Mouse (Mus musculus) liver, adult 2 months (tissue): ENCODE results near the gene Sox15. TPM values are rescaled to one million over a fixed set of nuclear protein-coding genes. Genes with fewer than 3 reads are reported as not detected.
A peak's percentile ranks its signal among the peaks of the same experiment; 100 is the strongest.

ENCODE experiments used
- DNase-seq: peaks from one replicate; pipeline ENCODE4 v3.0.0-alpha.2; 2011; ENCODE audit warnings: low read depth, low spot score; ENCODE audit errors: extremely low read depth
- H3K27ac ChIP-seq: fragments of 200-500 bp; replicated peaks from 2 replicates; pipeline ENCODE4 v1.5.1; 2012; ENCODE audit warnings: low read depth, mild to moderate bottlenecking, control low read depth, inconsistent platforms, low read length; ENCODE audit not compliant: insufficient read depth
- H3K27me3 ChIP-seq: fragments of 200-500 bp; 2 replicates; pipeline ENCODE4 v1.6.1; 2012; ENCODE audit warnings: mild to moderate bottlenecking, moderate library complexity, low read length, inconsistent platforms; ENCODE audit not compliant: control insufficient read depth, insufficient read depth
- H3K36me3 ChIP-seq: fragments of 200-500 bp; 2 replicates; pipeline ENCODE4 v1.6.1; 2012; ENCODE audit warnings: low read length, inconsistent platforms; ENCODE audit not compliant: control insufficient read depth, insufficient read depth
- H3K4me1 ChIP-seq: fragments of 200-500 bp; 2 replicates; pipeline ENCODE4 v1.6.1; 2011; ENCODE audit warnings: low read length; ENCODE audit not compliant: control insufficient read depth, insufficient read depth
- H3K4me3 ChIP-seq: fragments of 200-500 bp; 2 replicates; pipeline ENCODE4 v1.5.1; 2011; ENCODE audit warnings: low read depth, mild to moderate bottlenecking, control low read depth, low read length, moderate library complexity; ENCODE audit not compliant: insufficient read depth
- H3K79me2 ChIP-seq: fragments of 200-500 bp; 2 replicates; pipeline ENCODE4 v1.6.1; 2012; ENCODE audit warnings: inconsistent platforms, mild to moderate bottlenecking, low read length, moderate library complexity; ENCODE audit not compliant: control insufficient read depth, insufficient read depth
- H3K9ac ChIP-seq: fragments of 200-500 bp; 2 replicates; pipeline ENCODE4 v1.6.1; 2012; ENCODE audit warnings: low read depth, mild to moderate bottlenecking, control low read depth, inconsistent platforms, low read length
- CTCF ChIP-seq: fragments of 200-500 bp; IDR thresholded peaks from 2 replicates; pipeline ENCODE4 v1.5.1; 2011; ENCODE audit warnings: low read depth, low read length, control low read depth
- POLR2A ChIP-seq: fragments of 200-500 bp; IDR thresholded peaks from 2 replicates; pipeline ENCODE4 v1.6.1; 2011; ENCODE audit warnings: low read length, control low read depth; ENCODE audit not compliant: insufficient read depth; ENCODE audit errors: extremely low read depth
- WGBS: fragments of 180-500 bp; shearing (Covaris S2); methylation state at CpG from one replicate; pipeline ENCODE4 v1.1.7; 2018; 5-methylcytosine and 5-hydroxymethylcytosine counted together
- polyA plus RNA-seq: library from polyadenylated mRNA; depleted of rRNA; stranded (reverse); fragments of >200 nt; gene quantifications from 2 replicates; pipeline ENCODE4 v1.2.3, GENCODE M21; 2012
- total RNA-seq: library from RNA; depleted of rRNA; stranded (reverse); fragments of >200 nt; gene quantifications from 2 replicates; pipeline ENCODE4 v1.2.3, GENCODE M21; 2014

Sox15 gene
- total and polyA plus RNA-seq, 2 experiments = 0.21 TPM; not detected in 1

- Histone ChIP-seq H3K4me1 (peaks cover 9% of the 10 kb centered on the region), H3K27me3 (no peaks in the 10 kb centered on the region), H3K9ac (peak within 1 kb of the TSS; percentile 99), H3K4me3 (peak within 1 kb of the TSS; percentile 98), H3K79me2 (peaks cover 13% of the 10 kb centered on the region; the same call in 1 of the 2 replicates), H3K27ac (peak within 1 kb of the TSS; percentile 95), H3K36me3 (peaks cover 55% of the 10 kb centered on the region)
- under 1% methylated on average over 36 of the region's 36 CpGs for WGBS
- peak; percentile 99 for DNase-seq
- TF ChIP-seq POLR2A = peak; percentile 90; the same call in 1 of the 2 replicates
- no peak for TF ChIP-seq CTCF
These were observed 17.1 kb downstream of the Sox15 start, which contains the start of gene Eif4a1 for GRCm38 (mm10) chr11:69672211-69672706. Eif4a1 (minus strand) TSS chr11:69672423.

- Histone ChIP-seq H3K27me3 (no peaks in the 10 kb centered on the region), H3K4me1 (peaks cover 2% of the 10 kb centered on the region), H3K9ac (no peak overlapping the region), H3K36me3 (peaks cover 26% of the 10 kb centered on the region), H3K79me2 (peaks cover 14% of the 10 kb centered on the region; the same call in 1 of the 2 replicates), H3K4me3 (no peak overlapping the region), H3K27ac (no peak overlapping the region)
- 89% methylated on average over 2 of the region's 2 CpGs for WGBS
- no peak for DNase-seq
- TF ChIP-seq POLR2A = no peak
- TF ChIP-seq CTCF = no peak
These were observed 24.0 kb downstream of the Sox15 start for GRCm38 (mm10) chr11:69679144-69679543.

GRCm38 (mm10) chr11:69680136-69680855, 25.2 kb downstream of the Sox15 start:
- H3K4me3 ChIP-seq = no peak overlapping the region
- H3K9ac ChIP-seq = no peak overlapping the region

GRCm38 (mm10) chr11:69681314-69682208, 26.4 kb downstream of the Sox15 start, which contains the start of gene Senp3:
Senp3 (minus strand) TSS chr11:69682084.
- peak within 1 kb of the TSS; percentile 78 for H3K4me3 ChIP-seq
- H3K4me1 ChIP-seq = peaks cover 11% of the 10 kb centered on the region
- DNase-seq = peak; percentile 85
- H3K27ac ChIP-seq = peak within 1 kb of the TSS; percentile 94
- TF ChIP-seq CTCF = no peak
- TF ChIP-seq POLR2A = peak; percentile 86
- under 1% methylated on average over 78 of the region's 80 CpGs for WGBS
- peaks cover 11% of the 10 kb centered on the region; the same call in 1 of the 2 replicates for H3K79me2 ChIP-seq
- H3K9ac ChIP-seq = peak within 1 kb of the TSS; percentile 84
- H3K36me3 ChIP-seq = peaks cover 15% of the 10 kb centered on the region
- H3K27me3 ChIP-seq = no peaks in the 10 kb centered on the region

More at GRCm38 (mm10) chr11:69680136-69680855, 25.2 kb downstream of the Sox15 start:
- Histone ChIP-seq H3K27ac (no peak overlapping the region), H3K79me2 (peaks cover 14% of the 10 kb centered on the region; the same call in 1 of the 2 replicates), H3K36me3 (peaks cover 24% of the 10 kb centered on the region), H3K4me1 (peaks cover 5% of the 10 kb centered on the region), H3K27me3 (no peaks in the 10 kb centered on the region)
- 85% methylated on average over 30 of the region's 30 CpGs for WGBS
- no peak for DNase-seq
- TF ChIP-seq CTCF (no peak), POLR2A (no peak)

- TF ChIP-seq CTCF (no peak), POLR2A (no peak)
- peak overlapping the region; percentile 94 for H3K27ac ChIP-seq
- peaks cover 10% of the 10 kb centered on the region for H3K36me3 ChIP-seq
- WGBS = 15% methylated on average over 24 of the region's 24 CpGs
- H3K4me1 ChIP-seq = peaks cover 11% of the 10 kb centered on the region
- H3K27me3 ChIP-seq = no peaks in the 10 kb centered on the region
- H3K79me2 ChIP-seq = peaks cover 11% of the 10 kb centered on the region; the same call in 1 of the 2 replicates
- no peak for DNase-seq
- peak overlapping the region; percentile 78 for H3K4me3 ChIP-seq
- H3K9ac ChIP-seq = peak overlapping the region; percentile 84
These were observed 27.2 kb downstream of the Sox15 start for GRCm38 (mm10) chr11:69682209-69682839.
